ENCODE assay signal across 12 mouse cellular contexts in genomic region chr3:146900094-146900493, GRCm38 (mm10). TPM values are rescaled to one million over a fixed set of nuclear protein-coding genes. Genes with fewer than 3 reads are reported as not detected.
DNase-seq lines count a peak whose midpoint lies in the region; ATAC-seq and TF ChIP-seq lines count a peak whose summit lies in the region.
"Had no signal": no experiment of that assay in that cellular context is flagged by ENCODE, and none has a peak within 500 bp of the region (broad histone marks: within the 10 kb centered on the region; RNA-seq: fewer than 3 reads in every experiment).

No protein-coding gene starts in this region.

- no peaks in the 10 kb centered on the region for H3K36me3 ChIP-seq in hindbrain, embryonic 11.5 days (ENCODE audit: control insufficient read depth, insufficient read depth, low read length)
- peaks cover 5% of the 10 kb centered on the region; the same call in 1 of the 2 replicates for H3K36me3 ChIP-seq in hindbrain, embryonic 10.5 days
- no peaks in the 10 kb centered on the region for H3K36me3 ChIP-seq in lung, embryonic 14.5 days (ENCODE audit: insufficient read depth)
- no peaks in the 10 kb centered on the region for H3K36me3 ChIP-seq in ES-E14 (ENCODE audit: control insufficient read depth, insufficient read depth, low read length, poor library complexity, severe bottlenecking)
- no peaks in the 10 kb centered on the region for H3K36me3 ChIP-seq in forebrain, embryonic 14.5 days (ENCODE audit: control insufficient read depth, insufficient read depth, low read length)
- H3K36me3 ChIP-seq: liver, embryonic 15.5 days had no signal

- no peak for ATAC-seq in hindbrain, embryonic 11.5 days (ENCODE audit: low FRiP score)
- no peak for ATAC-seq in lung, embryonic 14.5 days (ENCODE audit: insufficient read depth)
- ATAC-seq in forebrain, embryonic 14.5 days = no peak

- no peak overlapping the region for H3K27ac ChIP-seq in hindbrain, embryonic 11.5 days (ENCODE audit: low read depth, low read length)
- H3K27ac ChIP-seq in hindbrain, embryonic 10.5 days = no peak overlapping the region
- H3K27ac ChIP-seq in lung, embryonic 14.5 days (ENCODE audit: low read depth) = no peak overlapping the region
- H3K27ac ChIP-seq in ES-E14 (ENCODE audit: insufficient read depth, low read depth, low read length, poor library complexity, severe bottlenecking) = no peak overlapping the region
- no peak overlapping the region for H3K27ac ChIP-seq in forebrain, embryonic 14.5 days (ENCODE audit: low read depth, low read length)
- H3K27ac ChIP-seq: liver, embryonic 15.5 days had no signal

- in situ Hi-C loops in ES-E14 (cut with MboI; ENCODE audit: low sequenced_read_pairs in 2 of 2, unreplicated experiment in 2 of 2) = loop anchor here in 1 of 2 experiments (25.0 kb wide), 1 partner anchor 563 kb away; no protein-coding TSS in a partner anchor

- peak; percentile 12 for DNase-seq in hindbrain, embryonic 11.5 days (ENCODE audit: low spot score)
- no peak for DNase-seq in hindbrain, embryonic 10.5 days (ENCODE audit: low spot score)
- DNase-seq in lung, embryonic 14.5 days = peak; percentile 35
- no peak for DNase-seq in lung, postnatal 25 days (ENCODE audit: low spot score)
- peak; percentile 22 for DNase-seq in ES-E14 (ENCODE audit: low read depth, low spot score)
- peak; percentile 35 for DNase-seq in lung, postnatal 10 days
- no peak for DNase-seq in forebrain, embryonic 14.5 days (ENCODE audit: low spot score)
- no peak for DNase-seq in cerebellum, adult 9-10 months
- DNase-seq: cerebellum, adult 11-12 months had no signal

- no peak overlapping the region for H3K4me3 ChIP-seq in hindbrain, embryonic 11.5 days (ENCODE audit: low read depth, low read length)
- H3K4me3 ChIP-seq in hindbrain, embryonic 10.5 days = no peak overlapping the region
- H3K4me3 ChIP-seq in lung, embryonic 14.5 days (ENCODE audit: low read depth, low read length) = no peak overlapping the region
- H3K4me3 ChIP-seq in ES-E14 (ENCODE audit: insufficient read depth in 1 of 2, low read depth in 1 of 2, low read length in 2 of 2, poor library complexity in 1 of 2, severe bottlenecking in 1 of 2) = no peak overlapping the region
- H3K4me3 ChIP-seq in forebrain, embryonic 14.5 days (ENCODE audit: low read depth, low read length) = no peak overlapping the region
- H3K4me3 ChIP-seq: erythroblast, embryonic 14.5 days; liver, embryonic 15.5 days; myocyte had no signal

- H3K9ac ChIP-seq in hindbrain, embryonic 11.5 days (ENCODE audit: low read depth, low read length) = no peak overlapping the region
- no peak overlapping the region for H3K9ac ChIP-seq in lung, embryonic 14.5 days
- H3K9ac ChIP-seq in ES-E14 (ENCODE audit: insufficient read depth, low read depth, low read length, poor library complexity, severe bottlenecking) = no peak overlapping the region
- no peak overlapping the region for H3K9ac ChIP-seq in forebrain, embryonic 14.5 days (ENCODE audit: low read length)
- H3K9ac ChIP-seq: liver, embryonic 15.5 days had no signal

- H3K9me3 ChIP-seq in hindbrain, embryonic 11.5 days (ENCODE audit: control insufficient read depth, low read length) = no peaks in the 10 kb centered on the region
- H3K9me3 ChIP-seq in hindbrain, embryonic 10.5 days = no peaks in the 10 kb centered on the region
- no peaks in the 10 kb centered on the region for H3K9me3 ChIP-seq in lung, embryonic 14.5 days (ENCODE audit: low read depth, low read length)
- no peaks in the 10 kb centered on the region for H3K9me3 ChIP-seq in ES-E14 (ENCODE audit: control insufficient read depth, insufficient read depth, low read depth, low read length)
- H3K9me3 ChIP-seq in forebrain, embryonic 14.5 days (replicated peaks; ENCODE audit: control insufficient read depth, low read length) = no peaks in the 10 kb centered on the region
- H3K9me3 ChIP-seq: liver, embryonic 15.5 days had no signal

- TF ChIP-seq CTCF in lung, embryonic 14.5 days (IDR thresholded peaks at IDR 0.05; ENCODE audit: low read depth) = peak; percentile 37

- no peak overlapping the region for H3K4me2 ChIP-seq in hindbrain, embryonic 11.5 days (replicated peaks; ENCODE audit: low read depth, low read length)
- no peak overlapping the region for H3K4me2 ChIP-seq in lung, embryonic 14.5 days
- no peak overlapping the region for H3K4me2 ChIP-seq in forebrain, embryonic 14.5 days (ENCODE audit: low read length)
- H3K4me2 ChIP-seq: liver, embryonic 15.5 days had no signal

- no peaks in the 10 kb centered on the region for H3K27me3 ChIP-seq in hindbrain, embryonic 11.5 days (ENCODE audit: control insufficient read depth, insufficient read depth, low read length)
- H3K27me3 ChIP-seq in hindbrain, embryonic 10.5 days (ENCODE audit: insufficient read depth, poor library complexity, severe bottlenecking) = no peaks in the 10 kb centered on the region
- no peaks in the 10 kb centered on the region for H3K27me3 ChIP-seq in lung, embryonic 14.5 days (ENCODE audit: insufficient read depth, low read length)
- no peaks in the 10 kb centered on the region for H3K27me3 ChIP-seq in forebrain, embryonic 14.5 days (replicated peaks; ENCODE audit: control insufficient read depth, insufficient read depth, low read length)
- H3K27me3 ChIP-seq: liver, embryonic 15.5 days had no signal

- 88% methylated on average over 3 of the region's 3 CpGs for WGBS in hindbrain, embryonic 11.5 days
- 81% methylated on average over 3 of the region's 3 CpGs for whole genome bisulfite sequencing in hindbrain, embryonic 10.5 days
- 79% methylated on average over 3 of the region's 3 CpGs for WGBS in lung, embryonic 14.5 days
- WGBS in forebrain, embryonic 14.5 days = 81% methylated on average over 3 of the region's 3 CpGs

- no peaks in the 10 kb centered on the region for H3K4me1 ChIP-seq in hindbrain, embryonic 11.5 days (replicated peaks; ENCODE audit: control insufficient read depth, insufficient read depth, low read length)
- H3K4me1 ChIP-seq in hindbrain, embryonic 10.5 days (replicated peaks) = no peaks in the 10 kb centered on the region
- H3K4me1 ChIP-seq in lung, embryonic 14.5 days (ENCODE audit: insufficient read depth) = no peaks in the 10 kb centered on the region
- H3K4me1 ChIP-seq in ES-E14 (ENCODE audit: control insufficient read depth in 2 of 2, insufficient read depth in 2 of 2, low read length in 2 of 2, poor library complexity in 1 of 2) = no peaks in the 10 kb centered on the region
- H3K4me1 ChIP-seq in forebrain, embryonic 14.5 days (ENCODE audit: control insufficient read depth, insufficient read depth, low read length) = no peaks in the 10 kb centered on the region
- H3K4me1 ChIP-seq: liver, embryonic 15.5 days had no signal

TF ChIP-seq in ES-E14, 5 proteins besides CTCF, POLR2A, EP300 and RAD21:
- no peak for TF ChIP-seq ZNF384 (IDR thresholded peaks at IDR 0.05; ENCODE audit: low read depth, low read length)
- TF ChIP-seq ZC3H11A (IDR thresholded peaks at IDR 0.05; ENCODE audit: borderline replicate concordance, low read depth, low read length) = 0 out of 2 replicates have a peak, but pooled peaks have one; percentile 6
TF ChIP-seq in ES-E14: peak in this region for 1.

RNA-seq across cellular contexts. Expression of gene Ttll7, which starts 47.9 kb away (rescaled TPM):
- 9.7 and 11.2 TPM in 2 replicates for polyA plus RNA-seq in hindbrain, embryonic 11.5 days (2014; fragmentation: Nextera tagmentation; extraction: Ambion mirVana)
- 4.4 and 7.6 TPM in 2 replicates for polyA plus RNA-seq in hindbrain, embryonic 10.5 days (2016; fragmentation: Nextera tagmentation; extraction: Ambion mirVana)
- 2.5 and 3.8 TPM in 2 replicates for polyA plus RNA-seq in lung, embryonic 14.5 days (2014; fragmentation: Nextera tagmentation; extraction: Ambion mirVana)
- total RNA-seq in ES-E14 (2012; rRNA removed) = 0.94 and 1.0 TPM in 2 replicates
- polyA plus RNA-seq in forebrain, embryonic 14.5 days (2014; fragmentation: Nextera tagmentation; extraction: Ambion mirVana) = 6.5 and 7.2 TPM in 2 replicates
- polyA plus RNA-seq: erythroblast, embryonic 14.5 days had no signal

Comparison
In these comparisons a context has a peak if more than half of its experiments do, and no peak if none do; other contexts are left out.
1. DNase-seq: peak in hindbrain, embryonic 11.5 days (single experiment), lung, embryonic 14.5 days (single experiment), ES-E14 (single experiment) and lung, postnatal 10 days (single experiment); none in hindbrain, embryonic 10.5 days (single experiment), lung, postnatal 25 days (single experiment), forebrain, embryonic 14.5 days (single experiment) and cerebellum, adult 9-10 months (single experiment).